Mouse (Mus musculus): ENCODE results near the gene Crocc.

Gene Crocc

GRCm38 (mm10) chr4:141020811-141021613 is 39.3 kb downstream of the Crocc start:
- no peak for DNase-seq (ENCODE audit: low read depth, low spot score)

GRCm38 (mm10) chr4:141020220-141020619 is 40.1 kb downstream of the Crocc start:
- no peak for DNase-seq (ENCODE audit: low read depth, low spot score)

GRCm38 (mm10) chr4:141017657-141018436 is 42.5 kb downstream of the Crocc start:
- DNase-seq (ENCODE audit: low read depth, low spot score), result no peak

GRCm38 (mm10) chr4:141016311-141016710 is 44.0 kb downstream of the Crocc start:
- DNase-seq (ENCODE audit: low read depth, low spot score), result no peak

- DNase-seq (ENCODE audit: low read depth, low spot score), result no peak
These were observed 45.0 kb downstream of the Crocc start for GRCm38 (mm10) chr4:141015356-141015755.

GRCm38 (mm10) chr4:141014856-141015255 is 45.5 kb downstream of the Crocc start:
- DNase-seq (ENCODE audit: low read depth, low spot score), result no peak

- DNase-seq (ENCODE audit: low read depth, low spot score), result no peak
These were observed 46.2 kb downstream of the Crocc start for GRCm38 (mm10) chr4:141014114-141014513.

GRCm38 (mm10) chr4:141012558-141012957 is 47.8 kb downstream of the Crocc start:
- DNase-seq (ENCODE audit: low read depth, low spot score), result no peak

GRCm38 (mm10) chr4:141011556-141012328 is 48.6 kb downstream of the Crocc start:
- no peak for DNase-seq (ENCODE audit: low read depth, low spot score)

- DNase-seq (ENCODE audit: low read depth, low spot score), result no peak
These were observed 49.4 kb downstream of the Crocc start for GRCm38 (mm10) chr4:141010941-141011429.

GRCm38 (mm10) chr4:141010526-141010925 is 49.8 kb downstream of the Crocc start:
- DNase-seq (ENCODE audit: low read depth, low spot score), result no peak

GRCm38 (mm10) chr4:141010118-141010517 is 50.2 kb downstream of the Crocc start, which contains the start of gene Mfap2:
Gene Mfap2 (plus strand): TSS chr4:141010418.
- no peak for DNase-seq (ENCODE audit: low read depth, low spot score)

- DNase-seq (ENCODE audit: low read depth, low spot score), result no peak
These were observed 52.3 kb downstream of the Crocc start for GRCm38 (mm10) chr4:141008028-141008427.

- no peak for DNase-seq (ENCODE audit: low read depth, low spot score)
These were observed 54.4 kb downstream of the Crocc start for GRCm38 (mm10) chr4:141005983-141006382.

GRCm38 (mm10) chr4:140996812-140997211 is 63.5 kb downstream of the Crocc start:
- DNase-seq (ENCODE audit: low read depth, low spot score), result no peak

GRCm38 (mm10) chr4:140995811-140996210 is 64.5 kb downstream of the Crocc start:
- DNase-seq (ENCODE audit: low read depth, low spot score), result no peak

- no peak for DNase-seq (ENCODE audit: low read depth, low spot score)
These were observed 66.5 kb downstream of the Crocc start for GRCm38 (mm10) chr4:140993846-140994245.

GRCm38 (mm10) chr4:140992215-140992614 is 68.1 kb downstream of the Crocc start:
- DNase-seq (ENCODE audit: low read depth, low spot score), result no peak

- no peak for DNase-seq (ENCODE audit: low read depth, low spot score)
These were observed 70.9 kb downstream of the Crocc start for GRCm38 (mm10) chr4:140989447-140989846.

GRCm38 (mm10) chr4:140988706-140989290 is 71.6 kb downstream of the Crocc start:
- DNase-seq (ENCODE audit: low read depth, low spot score), result no peak

- no peak for DNase-seq (ENCODE audit: low read depth, low spot score)
These were observed 72.9 kb downstream of the Crocc start for GRCm38 (mm10) chr4:140987476-140987875.
